Mouse (Mus musculus): ENCODE measurements around the gene Gm7137. TPM values are rescaled to one million over a fixed set of nuclear protein-coding genes. Genes with fewer than 3 reads are reported as not detected.

Gm7137 gene
- polyA plus RNA-seq, 1 experiment from 2014 or later, result not detected

Other genes with a start within 250 kb of the Gm7137 start
- gene Pttg1ip, start 206.5 kb downstream of the Gm7137 start, polyA plus RNA-seq (2015; fragmentation: Nextera tagmentation; extraction: Ambion mirVana), result 63.6 and 70.8 TPM in 2 replicates
- gene Sumo3, start 182.1 kb downstream of the Gm7137 start, polyA plus RNA-seq (2015; fragmentation: Nextera tagmentation; extraction: Ambion mirVana), result 315 and 350 TPM in 2 replicates
- 1.5 and 2.9 TPM in 2 replicates for gene Gm49325, start 182.0 kb downstream of the Gm7137 start, polyA plus RNA-seq (2015; fragmentation: Nextera tagmentation; extraction: Ambion mirVana)
- 80.9 and 81.8 TPM in 2 replicates for gene Ube2g2, start 165.9 kb downstream of the Gm7137 start, polyA plus RNA-seq (2015; fragmentation: Nextera tagmentation; extraction: Ambion mirVana)
- gene Tspear, start 101.6 kb downstream of the Gm7137 start, polyA plus RNA-seq (2015; fragmentation: Nextera tagmentation; extraction: Ambion mirVana), result 1.3 and 1.6 TPM in 2 replicates
- gene Gm19402, start 97.4 kb downstream of the Gm7137 start, polyA plus RNA-seq (2015; fragmentation: Nextera tagmentation; extraction: Ambion mirVana), result not detected in 2 replicates
- not detected in 2 replicates for gene Gm9508, start 91.0 kb downstream of the Gm7137 start, polyA plus RNA-seq (2015; fragmentation: Nextera tagmentation; extraction: Ambion mirVana)
- gene Gm10272, start 81.6 kb downstream of the Gm7137 start, polyA plus RNA-seq (2015; fragmentation: Nextera tagmentation; extraction: Ambion mirVana), result not detected in 2 replicates
- not detected in 2 replicates for gene Gm10024, start 76.7 kb downstream of the Gm7137 start, polyA plus RNA-seq (2015; fragmentation: Nextera tagmentation; extraction: Ambion mirVana)
- gene Gm10142, start 72.4 kb downstream of the Gm7137 start, polyA plus RNA-seq (2015; fragmentation: Nextera tagmentation; extraction: Ambion mirVana), result not detected in 2 replicates
- not detected in 2 replicates for gene Krtap12-1, start 67.6 kb downstream of the Gm7137 start, polyA plus RNA-seq (2015; fragmentation: Nextera tagmentation; extraction: Ambion mirVana)
- not detected in 2 replicates for gene Gm10100, start 61.7 kb downstream of the Gm7137 start, polyA plus RNA-seq (2015; fragmentation: Nextera tagmentation; extraction: Ambion mirVana)
- not detected in 2 replicates for gene Gm18596, start 45.6 kb downstream of the Gm7137 start, polyA plus RNA-seq (2015; fragmentation: Nextera tagmentation; extraction: Ambion mirVana)
- not detected in 2 replicates for gene Gm9736, start 36.8 kb downstream of the Gm7137 start, polyA plus RNA-seq (2015; fragmentation: Nextera tagmentation; extraction: Ambion mirVana)
- gene Gm3233, start 28.5 kb downstream of the Gm7137 start, polyA plus RNA-seq (2015; fragmentation: Nextera tagmentation; extraction: Ambion mirVana), result not detected in 2 replicates
- not detected in 2 replicates for gene Gm3238, start 16.9 kb downstream of the Gm7137 start, polyA plus RNA-seq (2015; fragmentation: Nextera tagmentation; extraction: Ambion mirVana)
- not detected in 2 replicates for gene Gm7138, start 11.3 kb downstream of the Gm7137 start, polyA plus RNA-seq (2015; fragmentation: Nextera tagmentation; extraction: Ambion mirVana)
- not detected in 2 replicates for gene Gm3250, start 5.7 kb downstream of the Gm7137 start, polyA plus RNA-seq (2015; fragmentation: Nextera tagmentation; extraction: Ambion mirVana)
- not detected in 2 replicates for gene Gm9639, start 6.9 kb upstream of the Gm7137 start, polyA plus RNA-seq (2015; fragmentation: Nextera tagmentation; extraction: Ambion mirVana)
- not detected in 2 replicates for gene Gm19668, start 10.9 kb upstream of the Gm7137 start, polyA plus RNA-seq (2015; fragmentation: Nextera tagmentation; extraction: Ambion mirVana)
- gene Gm9507, start 23.6 kb upstream of the Gm7137 start, polyA plus RNA-seq (2015; fragmentation: Nextera tagmentation; extraction: Ambion mirVana), result not detected in 2 replicates
- gene Gm2696, start 26.5 kb upstream of the Gm7137 start, polyA plus RNA-seq (2015; fragmentation: Nextera tagmentation; extraction: Ambion mirVana), result not detected in 2 replicates
- gene Krtap10-4, start 38.9 kb upstream of the Gm7137 start, polyA plus RNA-seq (2015; fragmentation: Nextera tagmentation; extraction: Ambion mirVana), result not detected in 2 replicates
- not detected in 2 replicates for gene Krtap10-10, start 47.7 kb upstream of the Gm7137 start, polyA plus RNA-seq (2015; fragmentation: Nextera tagmentation; extraction: Ambion mirVana)
- not detected in 2 replicates for gene Gm36176, start 58.6 kb upstream of the Gm7137 start, polyA plus RNA-seq (2015; fragmentation: Nextera tagmentation; extraction: Ambion mirVana)
- not detected in 2 replicates for gene Gm10318, start 64.7 kb upstream of the Gm7137 start, polyA plus RNA-seq (2015; fragmentation: Nextera tagmentation; extraction: Ambion mirVana)
- not detected in 2 replicates for gene Gm3285, start 73.8 kb upstream of the Gm7137 start, polyA plus RNA-seq (2015; fragmentation: Nextera tagmentation; extraction: Ambion mirVana)
- gene Lrrc3, start 114.3 kb upstream of the Gm7137 start, polyA plus RNA-seq (2015; fragmentation: Nextera tagmentation; extraction: Ambion mirVana), result 25.4 and 28.7 TPM in 2 replicates
- 6.3 and 6.4 TPM in 2 replicates for gene Trpm2, start 182.4 kb upstream of the Gm7137 start, polyA plus RNA-seq (2015; fragmentation: Nextera tagmentation; extraction: Ambion mirVana)
- 47.9 and 48.1 TPM in 2 replicates for gene 1810043G02Rik, start 190.3 kb upstream of the Gm7137 start, polyA plus RNA-seq (2015; fragmentation: Nextera tagmentation; extraction: Ambion mirVana)
- 129 and 133 TPM in 2 replicates for gene Pfkl, start 221.9 kb upstream of the Gm7137 start, polyA plus RNA-seq (2015; fragmentation: Nextera tagmentation; extraction: Ambion mirVana)